Comparison of ENCODE assay signal across 16 mouse cellular contexts in the genomic region with DNA sequence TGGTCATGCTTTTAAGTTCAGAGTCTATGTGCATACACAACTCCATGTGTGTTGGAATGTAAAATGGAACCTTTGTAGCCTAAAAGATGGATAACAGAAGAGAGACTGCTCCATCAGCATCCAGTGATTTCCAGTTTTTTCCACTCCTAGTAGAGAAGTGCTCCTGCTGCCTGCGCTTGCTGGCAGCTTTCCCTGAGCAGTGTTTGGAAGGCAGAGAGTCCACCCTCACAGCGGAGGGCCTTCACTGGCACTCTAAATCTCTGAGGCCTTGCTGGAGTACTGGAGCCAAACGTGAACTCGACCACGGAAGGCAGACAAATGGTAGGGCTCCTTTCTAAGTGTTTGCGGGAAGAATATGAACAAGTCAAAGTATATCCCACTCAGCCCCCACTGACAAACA.
DNase-seq lines count a peak whose midpoint lies in the region; ATAC-seq and TF ChIP-seq lines count a peak whose summit lies in the region.
"Had no signal": no experiment of that assay in that cellular context is flagged by ENCODE, and none has a peak within 500 bp of the region (broad histone marks: within the 10 kb centered on the region; RNA-seq: fewer than 3 reads in every experiment).

No protein-coding gene starts in this region.

- H3K27me3 ChIP-seq in limb, embryonic 14.5 days (ENCODE audit: control insufficient read depth, insufficient read depth, low read length), result no peaks in the 10 kb centered on the region
- no peaks in the 10 kb centered on the region for H3K27me3 ChIP-seq in stomach, postnatal 0 days (ENCODE audit: control insufficient read depth, insufficient read depth, low read length)
- no peaks in the 10 kb centered on the region for H3K27me3 ChIP-seq in midbrain, embryonic 11.5 days (ENCODE audit: control insufficient read depth, insufficient read depth, low read length)
- H3K27me3 ChIP-seq: limb, embryonic 12.5 days had no signal

- DNase-seq in frontal cortex, postnatal 36 days (ENCODE audit: low spot score in 2 of 2), result peak; percentile 37 to 44
- DNase-seq in frontal cortex, postnatal 25 days (ENCODE audit: low spot score in 2 of 2), result no peak
- peak; percentile 31 for DNase-seq in brain, embryonic 14.5 days (ENCODE audit: low read depth)
- peak; percentile 61 to 71 for DNase-seq in cerebellum, postnatal 14 days
- DNase-seq in limb, embryonic 14.5 days (ENCODE audit: low spot score), result peak; percentile 45
- DNase-seq in stomach, postnatal 0 days (ENCODE audit: low spot score), result no peak
- DNase-seq in midbrain, embryonic 11.5 days (ENCODE audit: low spot score, missing footprints), result no peak
- no peak for DNase-seq in embryo, embryonic 10 days (ENCODE audit: low spot score)
- DNase-seq: B cell, adult 2 months; heart, adult 2 months; heart, postnatal 14 days; lung, adult 2 months had no signal

- H3K9me3 ChIP-seq in limb, embryonic 14.5 days (ENCODE audit: control insufficient read depth, low read length), result no peaks in the 10 kb centered on the region
- no peaks in the 10 kb centered on the region for H3K9me3 ChIP-seq in stomach, postnatal 0 days (ENCODE audit: control insufficient read depth, low read length)
- H3K9me3 ChIP-seq in midbrain, embryonic 11.5 days (ENCODE audit: control insufficient read depth, low read length), result no peaks in the 10 kb centered on the region
- H3K9me3 ChIP-seq: limb, embryonic 12.5 days; megakaryocyte, embryonic 14.5 days had no signal

- TF ChIP-seq POLR2A in brain, embryonic 14.5 days (IDR thresholded peaks at IDR 0.05; ENCODE audit: borderline replicate concordance, extremely low read depth, insufficient read depth, insufficient read length, poor library complexity, severe bottlenecking), result no peak
- no peak for TF ChIP-seq POLR2A in limb, embryonic 14.5 days (IDR thresholded peaks at IDR 0.05; ENCODE audit: borderline replicate concordance, extremely low read depth, insufficient read depth, insufficient read length)

- 0 out of 2 replicates have a peak, but pooled peaks cover 2% of the 10 kb centered on the region for H3K4me1 ChIP-seq in limb, embryonic 14.5 days (ENCODE audit: control insufficient read depth, insufficient read depth, low read length)
- no peaks in the 10 kb centered on the region for H3K4me1 ChIP-seq in stomach, postnatal 0 days (replicated peaks; ENCODE audit: control insufficient read depth, insufficient read depth)
- H3K4me1 ChIP-seq in midbrain, embryonic 11.5 days (ENCODE audit: control insufficient read depth, insufficient read depth, low read length), result no peaks in the 10 kb centered on the region
- H3K4me1 ChIP-seq: limb, embryonic 12.5 days had no signal

- no peak overlapping the region for H3K4me3 ChIP-seq in limb, embryonic 14.5 days (replicated peaks; ENCODE audit: low read length)
- no peak overlapping the region for H3K4me3 ChIP-seq in stomach, postnatal 0 days (ENCODE audit: low read depth, low read length)
- no peak overlapping the region for H3K4me3 ChIP-seq in midbrain, embryonic 11.5 days (ENCODE audit: low read depth, low read length)
- H3K4me3 ChIP-seq: heart, adult 2 months; limb, embryonic 12.5 days; megakaryocyte, embryonic 14.5 days; myocyte had no signal

- H3K9ac ChIP-seq in limb, embryonic 14.5 days (ENCODE audit: low read depth, low read length, severe bottlenecking), result no peak overlapping the region
- H3K9ac ChIP-seq in stomach, postnatal 0 days (ENCODE audit: low read length), result no peak overlapping the region
- no peak overlapping the region for H3K9ac ChIP-seq in midbrain, embryonic 11.5 days (ENCODE audit: low read length)
- H3K9ac ChIP-seq: limb, embryonic 12.5 days had no signal

- H3K27ac ChIP-seq in limb, embryonic 14.5 days (replicated peaks; ENCODE audit: low read depth, low read length), result no peak overlapping the region
- H3K27ac ChIP-seq in stomach, postnatal 0 days (replicated peaks), result no peak overlapping the region
- H3K27ac ChIP-seq in midbrain, embryonic 11.5 days (ENCODE audit: low read depth, low read length), result no peak overlapping the region
- H3K27ac ChIP-seq: heart, adult 2 months; kidney, postnatal 0 days; limb, embryonic 12.5 days had no signal

- no peak for ATAC-seq in limb, embryonic 14.5 days (ENCODE audit: low FRiP score, low read depth)
- ATAC-seq in stomach, postnatal 0 days (ENCODE audit: low FRiP score, low TSS enrichment), result no peak
- ATAC-seq in midbrain, embryonic 11.5 days (ENCODE audit: low FRiP score), result no peak

- TF ChIP-seq CTCF in brain, embryonic 14.5 days (IDR thresholded peaks at IDR 0.05; ENCODE audit: borderline replicate concordance, extremely low read depth, insufficient read depth, insufficient read length), result no peak
- TF ChIP-seq CTCF in stomach, postnatal 0 days (IDR thresholded peaks at IDR 0.05; ENCODE audit: low read depth), result no peak

- H3K4me2 ChIP-seq in limb, embryonic 14.5 days (replicated peaks; ENCODE audit: low read depth, low read length, severe bottlenecking), result no peak overlapping the region
- H3K4me2 ChIP-seq in stomach, postnatal 0 days (replicated peaks; ENCODE audit: low read depth), result no peak overlapping the region
- no peak overlapping the region for H3K4me2 ChIP-seq in midbrain, embryonic 11.5 days
- H3K4me2 ChIP-seq: limb, embryonic 12.5 days had no signal

- 63% methylated on average over 6 of the region's 6 CpGs for WGBS in limb, embryonic 14.5 days
- WGBS in stomach, postnatal 0 days, result 44% methylated on average over 6 of the region's 6 CpGs
- 80% methylated on average over 6 of the region's 6 CpGs for WGBS in midbrain, embryonic 11.5 days

- no peak for TF ChIP-seq EP300 in stomach, postnatal 0 days (optimal IDR thresholded peaks at IDR 0.05)

- H3K36me3 ChIP-seq in limb, embryonic 14.5 days (ENCODE audit: control insufficient read depth, insufficient read depth, low read length), result no peaks in the 10 kb centered on the region
- no peaks in the 10 kb centered on the region for H3K36me3 ChIP-seq in stomach, postnatal 0 days (ENCODE audit: control insufficient read depth, insufficient read depth, low read length)
- H3K36me3 ChIP-seq in midbrain, embryonic 11.5 days (ENCODE audit: control insufficient read depth, insufficient read depth, low read length), result no peaks in the 10 kb centered on the region
- H3K36me3 ChIP-seq: limb, embryonic 12.5 days had no signal

Comparison
In these comparisons a context has a peak if more than half of its experiments do, and no peak if none do; other contexts are left out.
1. DNase-seq: peak in frontal cortex, postnatal 36 days (2 of 2), brain, embryonic 14.5 days (single experiment), cerebellum, postnatal 14 days (2 of 2) and limb, embryonic 14.5 days (single experiment); none in frontal cortex, postnatal 25 days (0 of 2), stomach, postnatal 0 days (single experiment), midbrain, embryonic 11.5 days (single experiment) and embryo, embryonic 10 days (single experiment).